Mouse (Mus musculus) neural tube, embryonic 15.5 days (tissue): ENCODE measurements around the gene Tbxas1. TPM values are rescaled to one million over a fixed set of nuclear protein-coding genes. Genes with fewer than 3 reads are reported as not detected.

ENCODE experiments used
- ATAC-seq: fragments of 200-750 bp; cut with Nextera tagmentation; 2 replicates; pipeline ENCODE4 v1.8.0; 2017; ENCODE audit warnings: mild to moderate bottlenecking, moderate TSS enrichment, moderate library complexity; ENCODE audit not compliant: low FRiP score
- H3K27ac ChIP-seq: fragments of 300-500 bp; sonication (generic); replicated peaks from 2 replicates; pipeline ENCODE4 v1.5.1; 2015; ENCODE audit warnings: mild to moderate bottlenecking, inconsistent platforms
- H3K27me3 ChIP-seq: fragments of 300-500 bp; sonication (generic); replicated peaks from 2 replicates; pipeline ENCODE4 v1.6.1; 2015; ENCODE audit warnings: inconsistent platforms
- H3K36me3 ChIP-seq: fragments of 300-500 bp; sonication (generic); 2 replicates; pipeline ENCODE4 v1.6.1; 2015; ENCODE audit warnings: inconsistent platforms
- H3K4me1 ChIP-seq: fragments of 300-500 bp; sonication (generic); 2 replicates; pipeline ENCODE4 v1.6.1; 2015; ENCODE audit warnings: inconsistent platforms
- H3K4me2 ChIP-seq: fragments of 300-500 bp; sonication (generic); 2 replicates; pipeline ENCODE4 v1.6.1; 2015; ENCODE audit warnings: inconsistent platforms, mild to moderate bottlenecking, moderate library complexity
- H3K4me3 ChIP-seq: fragments of 300-500 bp; sonication (generic); replicated peaks from 2 replicates; pipeline ENCODE4 v1.5.1; 2015; ENCODE audit warnings: mild to moderate bottlenecking, inconsistent platforms
- H3K9ac ChIP-seq: fragments of 300-500 bp; sonication (generic); replicated peaks from 2 replicates; pipeline ENCODE4 v1.6.1; 2015; ENCODE audit warnings: mild to moderate bottlenecking, inconsistent platforms
- H3K9me3 ChIP-seq: fragments of 300-500 bp; sonication (generic); replicated peaks from 2 replicates; pipeline ENCODE4 v1.6.1; 2016; ENCODE audit warnings: inconsistent platforms
- WGBS: fragments of 180-500 bp; shearing (Covaris S2); methylation state at CpG from one replicate; pipeline ENCODE4 v1.1.7; 2015; ENCODE audit warnings: mixed read lengths; 5-methylcytosine and 5-hydroxymethylcytosine counted together
- polyA plus RNA-seq: library from polyadenylated mRNA; unstranded; fragments of >200 nt; fragmentation: Nextera tagmentation; extraction: Ambion mirVana; gene quantifications from 2 replicates; pipeline ENCODE4 v1.2.1, GENCODE M21; 2015

Tbxas1 gene
- polyA plus RNA-seq, 1 experiment from 2014 or later, result 2.4 TPM

DNA sequence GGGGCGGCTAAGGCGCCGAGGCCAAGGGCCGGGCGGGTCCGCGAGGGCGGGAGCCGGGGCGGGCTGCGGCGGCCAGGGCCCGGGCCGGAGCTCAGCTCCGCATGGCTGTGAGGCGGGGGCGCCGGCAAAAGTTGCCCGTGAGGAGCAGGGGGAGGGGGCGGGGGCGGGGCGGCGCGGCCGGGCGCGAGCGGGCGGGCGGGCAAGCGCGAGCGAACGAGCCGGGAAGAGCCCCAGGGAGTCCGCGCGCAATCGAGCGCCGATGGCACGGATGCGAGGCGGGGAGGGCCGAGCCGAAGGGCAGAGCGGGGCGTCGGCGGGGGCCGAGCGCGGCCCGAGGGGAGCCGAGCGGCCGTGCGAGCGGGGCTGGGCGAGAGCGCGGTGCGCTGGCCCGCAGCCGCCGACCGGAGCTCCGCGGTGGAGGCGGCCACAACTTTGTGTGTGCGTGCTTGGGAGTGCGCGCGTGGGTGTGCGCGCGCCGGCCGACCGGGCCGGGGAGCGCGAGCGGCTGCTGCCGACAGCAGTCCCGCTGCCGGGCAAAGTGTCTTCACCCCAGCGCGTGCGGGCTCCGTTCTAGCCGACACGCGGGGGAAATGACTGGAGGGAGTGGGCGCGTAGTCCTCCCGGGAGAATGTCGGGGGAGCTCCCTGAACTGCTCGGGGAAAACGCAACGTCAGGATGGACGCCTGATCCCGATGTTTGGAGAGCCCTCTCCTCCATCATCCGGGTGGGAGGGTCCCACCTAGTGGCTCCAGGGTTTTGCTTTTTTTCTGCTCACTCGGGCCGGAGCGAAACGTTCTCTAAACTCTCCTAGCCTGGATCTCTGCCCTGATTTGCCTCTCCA lies 1.1 kb downstream of the Tbxas1 start, which contains the start of gene Hipk2:
TSS of gene Hipk2 (minus strand) at position 95 of the 841 bp plus-strand sequence.
- H3K4me3 ChIP-seq, result peak within 1 kb of the TSS; percentile 75
- no peaks in the 10 kb centered on the region for H3K36me3 ChIP-seq
- H3K27ac ChIP-seq, result peak within 1 kb of the TSS; percentile 96
- peak; percentile 88 for ATAC-seq
- no peaks in the 10 kb centered on the region for H3K9me3 ChIP-seq
- H3K4me1 ChIP-seq, result peaks cover 34% of the 10 kb centered on the region
- H3K27me3 ChIP-seq, result no peaks in the 10 kb centered on the region
- under 1% methylated on average over 65 of the region's 108 CpGs for WGBS
- H3K4me2 ChIP-seq, result peak within 1 kb of the TSS; percentile 69
- peak within 1 kb of the TSS; percentile 98 for H3K9ac ChIP-seq

DNA sequence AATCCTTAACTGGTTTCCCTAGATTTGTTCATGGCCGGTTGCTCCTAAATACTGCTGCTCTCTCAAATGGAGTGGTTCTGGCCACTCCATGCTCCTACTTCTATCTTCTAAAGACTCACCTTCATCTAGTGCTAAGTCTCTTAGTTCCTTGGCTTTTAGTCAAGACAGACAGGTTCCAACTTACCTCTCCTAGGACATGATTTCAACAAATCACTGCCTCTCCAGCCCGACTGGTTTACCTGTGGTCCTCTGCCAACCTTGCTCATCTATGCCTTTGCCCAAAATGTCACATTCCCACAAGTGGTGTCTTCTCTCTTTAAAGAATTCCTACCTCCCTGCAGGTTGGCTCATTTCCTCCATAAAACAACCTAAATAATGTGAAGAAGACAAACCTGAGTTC lies 2.5 kb downstream of the Tbxas1 start:
- 96% methylated on average over 2 of the region's 2 CpGs for WGBS
- Histone ChIP-seq H3K27me3 (no peaks in the 10 kb centered on the region), H3K9me3 (no peaks in the 10 kb centered on the region), H3K27ac (no peak overlapping the region), H3K4me1 (peaks cover 20% of the 10 kb centered on the region), H3K36me3 (no peaks in the 10 kb centered on the region), H3K4me2 (no peak overlapping the region), H3K9ac (no peak overlapping the region), H3K4me3 (no peak overlapping the region)
- ATAC-seq, result no peak

DNA sequence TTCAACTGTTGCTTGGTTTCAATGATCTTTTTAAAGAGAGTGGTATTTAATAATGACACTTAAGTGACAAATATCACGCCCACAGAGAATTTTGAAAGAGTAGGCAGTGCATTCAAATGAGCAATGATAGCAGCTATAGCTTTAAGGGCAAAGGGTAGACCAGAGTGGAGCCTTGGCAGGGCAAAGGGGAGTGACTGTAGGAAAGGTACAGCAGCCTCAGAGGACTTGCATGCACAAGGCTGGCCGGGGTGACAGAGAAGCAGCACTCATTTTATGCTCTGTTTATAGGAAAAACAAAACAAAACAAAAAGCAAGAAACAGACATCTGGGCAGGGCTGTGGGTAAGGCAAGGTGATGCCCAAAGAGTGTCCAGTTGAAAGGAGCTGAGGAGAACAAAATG lies 6.3 kb downstream of the Tbxas1 start:
- WGBS, result 75% methylated on average over 2 of the region's 2 CpGs

DNA sequence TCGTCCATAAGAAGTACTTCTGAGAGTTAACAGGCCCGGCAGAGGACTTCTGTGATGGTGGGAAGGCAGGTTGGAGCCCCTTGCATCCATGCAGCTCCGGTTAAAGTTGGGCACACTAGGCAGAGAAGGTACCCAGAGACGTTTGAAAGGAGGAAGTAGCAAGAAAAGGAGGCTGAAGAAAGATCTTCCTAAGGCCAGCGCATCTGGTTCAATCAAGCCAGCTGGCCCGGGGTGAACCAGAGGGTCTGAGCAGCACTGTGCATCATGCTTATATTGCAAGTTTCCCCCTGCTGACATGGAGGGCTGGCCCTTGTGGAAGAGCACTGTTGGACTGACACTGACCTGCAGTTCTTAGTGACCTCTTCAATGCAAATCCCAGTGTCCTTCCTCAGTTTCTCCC lies 6.8 kb downstream of the Tbxas1 start:
- no peaks in the 10 kb centered on the region for H3K36me3 ChIP-seq

More for the DNA sequence above, 6.3 kb downstream of the Tbxas1 start:
- no peak overlapping the region for H3K4me2 ChIP-seq
- no peak for ATAC-seq
- no peak overlapping the region for H3K27ac ChIP-seq
- H3K36me3 ChIP-seq, result no peaks in the 10 kb centered on the region
- H3K27me3 ChIP-seq, result no peaks in the 10 kb centered on the region
- no peaks in the 10 kb centered on the region for H3K9me3 ChIP-seq
- peaks cover 7% of the 10 kb centered on the region for H3K4me1 ChIP-seq
- no peak overlapping the region for H3K9ac ChIP-seq
- no peak overlapping the region for H3K4me3 ChIP-seq

DNA sequence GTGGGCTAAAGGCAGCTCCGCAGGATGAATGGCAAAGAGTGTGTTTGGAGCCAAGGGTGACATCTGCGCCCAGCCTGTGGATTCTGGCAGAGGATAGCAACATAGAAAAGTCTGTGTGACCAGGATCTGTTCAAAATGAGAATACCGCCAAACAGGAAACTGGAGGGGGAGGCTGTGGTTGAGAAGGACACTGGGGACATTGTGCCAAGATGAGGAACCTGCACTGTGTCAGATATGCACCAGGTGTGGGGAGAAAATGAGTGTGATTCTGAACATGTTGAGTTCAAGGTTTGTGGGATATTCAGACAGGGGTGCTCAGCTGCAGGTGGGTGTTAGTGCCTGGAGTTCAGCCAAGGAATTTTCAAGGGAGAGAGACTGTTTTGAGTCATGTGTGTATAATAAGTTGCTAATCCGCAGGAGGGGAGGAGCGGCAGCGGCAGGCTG lies 7.5 kb downstream of the Tbxas1 start:
- no peaks in the 10 kb centered on the region for H3K36me3 ChIP-seq
- H3K9ac ChIP-seq, result no peak overlapping the region
- 66% methylated on average over 6 of the region's 6 CpGs for WGBS
- no peak overlapping the region for H3K27ac ChIP-seq
- no peaks in the 10 kb centered on the region; the same call in 1 of the 2 replicates for H3K4me1 ChIP-seq
- H3K4me2 ChIP-seq, result no peak overlapping the region
- H3K27me3 ChIP-seq, result no peaks in the 10 kb centered on the region
- no peaks in the 10 kb centered on the region for H3K9me3 ChIP-seq
- ATAC-seq, result no peak
- H3K4me3 ChIP-seq, result no peak overlapping the region

More for the DNA sequence above, 6.8 kb downstream of the Tbxas1 start:
- no peaks in the 10 kb centered on the region for H3K27me3 ChIP-seq
- H3K4me3 ChIP-seq, result no peak overlapping the region
- H3K27ac ChIP-seq, result no peak overlapping the region
- 65% methylated on average over 6 of the region's 6 CpGs for WGBS
- H3K4me2 ChIP-seq, result no peak overlapping the region
- peaks cover 4% of the 10 kb centered on the region for H3K4me1 ChIP-seq
- H3K9me3 ChIP-seq, result no peaks in the 10 kb centered on the region
- no peak overlapping the region for H3K9ac ChIP-seq
- ATAC-seq, result no peak

DNA sequence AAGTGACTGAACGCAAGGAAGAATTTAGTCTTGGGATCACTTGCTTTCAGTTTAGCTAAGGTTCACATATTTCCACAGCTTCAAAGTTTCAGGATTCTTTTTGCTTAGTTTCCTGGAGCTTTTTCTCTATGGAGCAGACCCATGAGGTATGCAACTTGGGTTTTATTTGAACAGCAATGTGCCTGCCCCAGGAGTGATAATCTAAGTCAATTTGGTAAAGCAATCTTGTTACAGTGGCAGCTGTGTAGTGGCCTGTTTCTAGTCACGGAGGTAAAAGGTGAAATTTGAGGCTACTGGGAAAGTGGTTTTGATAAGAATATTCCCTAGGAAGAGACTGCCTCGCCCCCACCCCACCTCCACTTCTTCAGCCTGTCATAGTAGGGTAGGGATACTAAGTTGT lies 9.3 kb downstream of the Tbxas1 start:
- Histone ChIP-seq H3K4me3 (no peak overlapping the region), H3K4me1 (no peaks in the 10 kb centered on the region; the same call in 1 of the 2 replicates), H3K27ac (no peak overlapping the region), H3K9me3 (no peaks in the 10 kb centered on the region), H3K27me3 (no peaks in the 10 kb centered on the region), H3K4me2 (no peak overlapping the region), H3K36me3 (no peaks in the 10 kb centered on the region), H3K9ac (no peak overlapping the region)
- WGBS, result 83% methylated on average over 3 of the region's 3 CpGs
- no peak for ATAC-seq

DNA sequence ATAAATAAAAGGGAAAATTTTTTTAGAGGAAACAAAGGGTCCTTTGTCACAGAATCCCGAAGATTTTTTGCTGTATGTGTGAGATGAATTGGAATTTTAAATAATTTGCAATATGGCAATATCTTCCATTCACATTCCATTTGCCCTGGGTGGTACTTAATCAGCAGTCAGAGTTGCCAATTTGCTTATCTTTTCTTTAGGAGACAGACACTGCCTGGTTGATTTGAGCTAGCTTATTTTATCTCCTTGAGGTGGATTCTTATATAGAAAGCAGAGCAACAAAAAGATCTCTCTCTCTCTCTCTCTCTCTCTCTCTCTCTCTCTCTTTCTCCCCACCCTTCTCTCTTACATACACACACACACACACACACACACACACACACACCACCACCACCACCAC lies 9.9 kb downstream of the Tbxas1 start:
- H3K27me3 ChIP-seq, result no peaks in the 10 kb centered on the region
- WGBS, result 76% methylated on average over 1 of the region's 1 CpGs
- H3K4me1 ChIP-seq, result no peaks in the 10 kb centered on the region; the same call in 1 of the 2 replicates
- H3K9ac ChIP-seq, result no peak overlapping the region
- no peaks in the 10 kb centered on the region for H3K9me3 ChIP-seq
- no peak for ATAC-seq
- no peak overlapping the region for H3K27ac ChIP-seq
- H3K36me3 ChIP-seq, result no peaks in the 10 kb centered on the region
- no peak overlapping the region for H3K4me2 ChIP-seq
- no peak overlapping the region for H3K4me3 ChIP-seq

DNA sequence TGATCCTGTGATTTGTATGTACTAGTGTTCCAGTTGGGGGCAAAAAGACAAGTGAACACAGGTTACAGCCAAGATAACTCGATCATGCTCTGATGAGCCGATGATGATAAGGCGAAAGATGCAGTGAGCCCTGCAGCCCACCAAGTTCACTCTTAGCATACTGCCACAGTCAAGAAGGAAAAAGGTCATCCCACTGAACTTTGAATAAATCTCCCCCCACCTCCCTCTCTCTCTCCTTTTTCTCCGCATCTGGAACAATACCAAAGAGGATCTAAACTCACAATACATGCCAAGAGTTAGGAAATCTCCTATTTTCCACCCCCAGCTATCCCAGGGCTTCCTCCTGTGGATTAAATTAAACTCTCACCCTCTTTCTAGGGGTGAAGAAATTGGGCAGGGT lies 12.2 kb downstream of the Tbxas1 start:
- H3K27ac ChIP-seq, result no peak overlapping the region
- no peaks in the 10 kb centered on the region for H3K9me3 ChIP-seq
- H3K27me3 ChIP-seq, result no peaks in the 10 kb centered on the region
- 93% methylated on average over 4 of the region's 4 CpGs for WGBS
- H3K4me1 ChIP-seq, result no peaks in the 10 kb centered on the region; the same call in 1 of the 2 replicates
- no peaks in the 10 kb centered on the region for H3K36me3 ChIP-seq
- no peak for ATAC-seq
- H3K4me2 ChIP-seq, result no peak overlapping the region
- H3K9ac ChIP-seq, result no peak overlapping the region
- no peak overlapping the region for H3K4me3 ChIP-seq

DNA sequence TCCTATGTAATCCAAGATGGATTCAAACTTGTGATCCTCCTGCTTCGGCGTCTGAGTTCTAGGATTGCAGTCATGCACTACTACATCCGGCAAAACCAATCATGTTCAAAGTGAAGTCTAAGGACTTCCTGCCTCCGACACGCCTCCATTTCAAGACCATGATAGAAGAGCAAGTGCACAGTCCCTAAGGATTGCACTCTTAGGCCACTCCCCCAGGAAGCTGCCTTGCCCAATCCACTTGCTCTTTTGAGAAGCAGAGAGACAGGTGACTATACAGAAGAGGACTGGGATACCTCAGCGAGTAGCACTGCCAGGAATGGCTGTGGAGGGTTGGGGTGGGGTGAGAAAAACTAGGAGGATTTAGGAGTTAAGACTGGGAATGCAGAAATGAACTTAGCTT lies 14.0 kb downstream of the Tbxas1 start:
- Histone ChIP-seq H3K36me3 (no peaks in the 10 kb centered on the region), H3K27me3 (no peaks in the 10 kb centered on the region), H3K4me3 (no peak overlapping the region), H3K9me3 (no peaks in the 10 kb centered on the region), H3K9ac (no peak overlapping the region), H3K27ac (no peak overlapping the region), H3K4me1 (no peaks in the 10 kb centered on the region), H3K4me2 (no peak overlapping the region)
- 82% methylated on average over 6 of the region's 6 CpGs for WGBS
- no peak for ATAC-seq

DNA sequence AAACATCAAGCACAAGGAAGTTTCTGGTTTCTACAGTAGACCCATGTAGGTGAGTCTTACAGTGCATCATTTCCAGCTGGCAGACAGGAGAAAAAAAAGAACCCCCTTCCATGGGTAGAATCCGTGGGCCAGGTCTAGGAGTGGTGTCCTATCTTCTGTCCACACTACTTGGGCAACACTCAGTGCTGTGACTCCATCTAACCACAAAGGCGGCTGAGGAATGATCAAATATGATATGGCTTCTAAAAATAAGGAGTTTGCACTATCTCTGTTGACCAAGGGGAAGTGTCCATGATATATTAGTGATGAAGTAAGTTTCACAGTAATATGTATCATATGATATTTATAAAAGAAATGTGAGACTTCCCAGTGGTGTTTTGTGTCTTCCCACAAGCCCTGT lies 16.8 kb downstream of the Tbxas1 start:
- 86% methylated on average over 2 of the region's 2 CpGs for WGBS
- no peak overlapping the region for H3K9ac ChIP-seq
- no peaks in the 10 kb centered on the region for H3K36me3 ChIP-seq
- no peak overlapping the region for H3K4me2 ChIP-seq
- H3K27ac ChIP-seq, result no peak overlapping the region
- peaks cover 3% of the 10 kb centered on the region; the same call in 1 of the 2 replicates for H3K4me1 ChIP-seq
- no peaks in the 10 kb centered on the region for H3K9me3 ChIP-seq
- H3K27me3 ChIP-seq, result no peaks in the 10 kb centered on the region
- ATAC-seq, result no peak
- no peak overlapping the region for H3K4me3 ChIP-seq

DNA sequence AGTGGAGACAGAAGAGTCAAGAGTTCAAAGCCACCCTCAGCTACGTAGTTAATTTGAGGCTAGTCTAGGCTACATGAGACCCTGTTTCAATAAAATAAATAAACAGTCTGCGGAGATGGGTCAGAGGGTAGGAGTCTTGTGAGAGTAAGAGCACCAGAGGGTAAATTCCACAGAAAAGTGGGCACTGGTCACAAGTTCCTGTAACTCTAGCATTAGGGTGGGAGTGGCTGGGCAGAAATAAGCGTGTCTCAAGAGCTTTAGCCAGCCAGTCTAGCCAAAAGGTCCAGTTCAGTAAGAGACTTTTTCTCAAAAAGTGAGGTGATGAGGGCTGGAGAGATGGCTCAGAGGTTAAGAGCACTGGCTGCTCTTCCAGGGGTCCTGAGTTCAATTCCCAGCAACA lies 18.4 kb downstream of the Tbxas1 start:
- ATAC-seq, result no peak
- 90% methylated on average over 3 of the region's 3 CpGs for WGBS
- H3K27ac ChIP-seq, result no peak overlapping the region
- no peaks in the 10 kb centered on the region for H3K36me3 ChIP-seq
- no peaks in the 10 kb centered on the region for H3K9me3 ChIP-seq
- H3K4me3 ChIP-seq, result no peak overlapping the region
- H3K27me3 ChIP-seq, result no peaks in the 10 kb centered on the region
- no peak overlapping the region for H3K9ac ChIP-seq
- peaks cover 9% of the 10 kb centered on the region; the same call in 1 of the 2 replicates for H3K4me1 ChIP-seq
- no peak overlapping the region for H3K4me2 ChIP-seq

DNA sequence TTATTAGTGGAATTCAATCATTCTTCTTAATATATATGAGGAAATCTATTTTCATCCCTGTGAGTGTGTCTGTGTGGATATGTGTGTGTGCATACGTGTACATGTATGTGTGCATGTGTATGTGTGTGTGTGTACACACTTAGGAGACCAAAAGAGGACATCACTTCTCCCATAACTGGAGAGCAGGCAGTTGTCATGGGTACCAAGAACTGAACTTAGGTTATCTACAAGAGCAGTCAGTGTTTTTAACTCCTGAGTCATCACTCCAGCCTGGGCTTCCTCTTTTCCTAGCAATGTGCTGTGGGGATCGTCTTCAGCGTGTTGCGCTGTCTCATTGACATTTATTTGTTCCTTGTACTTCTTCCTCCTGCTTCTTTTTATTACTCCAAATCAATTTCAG lies 24.9 kb downstream of the Tbxas1 start:
- Histone ChIP-seq H3K9me3 (no peaks in the 10 kb centered on the region), H3K4me3 (no peak overlapping the region), H3K27ac (no peak overlapping the region), H3K36me3 (no peaks in the 10 kb centered on the region), H3K9ac (no peak overlapping the region), H3K27me3 (no peaks in the 10 kb centered on the region), H3K4me1 (peaks cover 9% of the 10 kb centered on the region; the same call in 1 of the 2 replicates), H3K4me2 (no peak overlapping the region)
- no peak for ATAC-seq
- 97% methylated on average over 4 of the region's 4 CpGs for WGBS
